Mouse (Mus musculus) erythroblast, embryonic 14.5 days (primary cell): ENCODE data around the gene Frs3.

ENCODE experiments used
- GATA1 ChIP-seq: IDR thresholded peaks from 2 replicates; pipeline ENCODE4 v1.6.1; 2012; ENCODE audit warnings: low read length, inconsistent platforms, mixed read lengths
- TAL1 ChIP-seq: IDR thresholded peaks from 3 replicates; pipeline ENCODE4 v1.6.1; 2012; ENCODE audit warnings: low read length, inconsistent platforms, mixed read lengths

DNA sequence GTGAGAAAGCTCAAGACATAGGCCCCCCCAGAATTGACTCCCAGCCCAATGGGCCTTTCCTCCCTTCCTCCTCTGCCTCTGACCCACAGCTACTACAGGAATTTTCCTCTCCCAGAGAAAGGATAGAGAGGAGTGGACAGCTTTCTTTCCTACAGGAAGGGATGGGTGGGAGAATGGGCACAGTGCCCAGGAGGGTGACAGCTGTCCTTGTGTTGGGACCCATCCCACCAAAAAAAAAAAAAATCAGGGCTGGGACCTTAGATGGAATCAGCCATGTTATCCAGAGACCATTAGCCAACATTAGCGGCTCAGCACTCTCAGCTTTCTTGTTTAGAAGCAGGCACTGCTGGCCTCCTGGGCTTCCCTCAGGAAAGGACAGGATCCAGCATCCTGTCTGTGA, 17.4 kb downstream of the Frs3 start:
- TF ChIP-seq TAL1 (no peak), GATA1 (no peak)
